Mouse (Mus musculus): ENCODE measurements at regions not wholly inside any gene's neighbourhood (a gene's known extent, or its start where the extent isn't known, plus 50 kb on each side); places are given as distances from the start of the nearest gene placed in this dataset.

DNA sequence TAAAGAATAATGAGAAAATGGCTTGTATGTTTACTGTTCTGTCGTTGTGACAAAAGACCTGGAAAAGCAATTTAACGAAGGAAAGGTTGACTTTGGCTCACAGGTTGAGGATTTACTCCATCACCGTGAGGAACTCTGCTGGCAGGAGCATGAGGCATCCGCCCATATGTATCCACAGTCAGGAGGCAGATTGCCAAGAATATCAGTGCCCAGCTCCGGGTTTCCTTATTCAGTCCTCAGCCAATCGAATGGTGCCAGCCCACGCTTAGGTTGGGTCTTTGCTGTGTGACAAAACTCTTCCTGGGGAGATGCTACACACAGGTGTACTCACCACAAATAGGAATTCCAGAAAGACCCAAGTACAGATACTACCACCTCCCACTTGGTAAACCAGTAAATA, 327.9 kb downstream of the En1 start:
- peaks cover 42% of the 10 kb centered on the region for H3K9me3 ChIP-seq (replicated peaks)
- no peak overlapping the region for H3K4me3 ChIP-seq (ENCODE audit: low read depth, low read length)
- H3K36me3 ChIP-seq (replicated peaks), result no peaks in the 10 kb centered on the region
- ATAC-seq (ENCODE audit: extremely low read depth, insufficient number of reproducible peaks, low FRiP score, poor library complexity, severe bottlenecking) (no peak), DNase-seq (ENCODE audit: low spot score) (no peak)
- no peaks in the 10 kb centered on the region for H3K4me1 ChIP-seq (ENCODE audit: insufficient read depth, low read depth, low read length)
- H3K27me3 ChIP-seq (ENCODE audit: insufficient read depth, low read length), result no peaks in the 10 kb centered on the region
- TF ChIP-seq TAL1 (conservative IDR thresholded peaks at IDR 0.05; ENCODE audit: low read depth, low read length), result no peak
- no peak for TF ChIP-seq POLR2AphosphoS5 (IDR thresholded peaks at IDR 0.05; ENCODE audit: insufficient replicate concordance, low read depth, low read length)
- no peak for TF ChIP-seq GATA1 (IDR thresholded peaks at IDR 0.05; ENCODE audit: borderline replicate concordance, low read length)
- no peak for TF ChIP-seq GATA2 (IDR thresholded peaks at IDR 0.05; ENCODE audit: borderline replicate concordance, low read depth, low read length)
- TF ChIP-seq CTCF (IDR thresholded peaks at IDR 0.05; ENCODE audit: low read depth, low read length), result no peak

GRCm38 (mm10) chr1:120935321-120935720, 333.1 kb downstream of the En1 start:
- no peaks in the 10 kb centered on the region for H3K27me3 ChIP-seq (ENCODE audit: insufficient read depth, low read length)
- DNase-seq (ENCODE audit: low spot score) (no peak), ATAC-seq (ENCODE audit: extremely low read depth, insufficient number of reproducible peaks, low FRiP score, poor library complexity, severe bottlenecking) (no peak)
- no peak overlapping the region for H3K4me3 ChIP-seq (ENCODE audit: low read depth, low read length)
- H3K9me3 ChIP-seq (replicated peaks), result peaks cover 52% of the 10 kb centered on the region
- H3K4me1 ChIP-seq (ENCODE audit: insufficient read depth, low read depth, low read length), result no peaks in the 10 kb centered on the region
- TF ChIP-seq GATA1 (IDR thresholded peaks at IDR 0.05; ENCODE audit: borderline replicate concordance, low read length), result no peak
- no peak for TF ChIP-seq CTCF (IDR thresholded peaks at IDR 0.05; ENCODE audit: low read depth, low read length)
- no peak for TF ChIP-seq GATA2 (IDR thresholded peaks at IDR 0.05; ENCODE audit: borderline replicate concordance, low read depth, low read length)
- TF ChIP-seq TAL1 (conservative IDR thresholded peaks at IDR 0.05; ENCODE audit: low read depth, low read length), result no peak
- no peak for TF ChIP-seq POLR2AphosphoS5 (IDR thresholded peaks at IDR 0.05; ENCODE audit: insufficient replicate concordance, low read depth, low read length)
- H3K36me3 ChIP-seq (replicated peaks), result no peaks in the 10 kb centered on the region

DNA sequence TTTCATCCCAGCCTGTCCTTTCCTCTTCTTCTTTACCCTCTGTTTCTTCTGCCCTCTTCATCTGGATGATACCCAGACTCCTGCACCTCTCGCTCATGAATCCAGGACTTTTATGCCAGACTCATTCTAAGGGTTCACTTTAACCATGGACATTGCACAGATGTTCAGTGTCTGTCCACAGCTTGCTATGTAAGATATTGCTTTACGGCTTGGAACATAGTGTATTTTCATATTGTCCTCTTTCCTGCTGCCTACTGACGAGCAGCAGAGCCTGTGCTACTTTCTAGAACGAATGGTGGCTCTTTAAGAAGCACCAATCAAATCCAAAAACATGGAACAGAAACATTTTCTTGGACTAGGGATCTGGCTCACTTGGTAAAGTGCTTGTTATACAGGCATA, 341.5 kb downstream of the En1 start:
- DNase-seq (ENCODE audit: low spot score), result no peak
- no peak for ATAC-seq (ENCODE audit: extremely low read depth, insufficient number of reproducible peaks, low FRiP score, poor library complexity, severe bottlenecking)

DNA sequence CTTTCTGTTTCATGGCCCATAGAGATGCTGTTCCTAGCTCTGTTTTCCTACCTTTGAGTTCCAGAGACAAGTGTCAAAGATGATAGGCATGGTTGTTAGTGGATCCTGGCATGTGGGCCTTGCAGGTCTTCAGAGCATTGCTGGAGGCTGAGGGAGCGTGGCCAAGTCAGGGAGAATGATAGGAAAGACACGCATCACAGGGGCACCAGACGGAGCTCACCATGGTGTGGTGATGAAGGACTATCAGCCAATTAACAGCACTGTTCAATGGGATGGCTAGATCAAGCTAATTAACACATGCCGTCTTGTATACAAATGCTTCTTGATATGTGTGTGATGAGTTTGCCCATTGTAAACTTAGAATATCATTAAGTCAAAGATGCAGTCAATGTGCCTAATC, 344.1 kb downstream of the En1 start:
- Histone ChIP-seq H3K4me1 (ENCODE audit: insufficient read depth, low read depth, low read length) (no peaks in the 10 kb centered on the region), H3K9me3 (replicated peaks) (peaks cover 41% of the 10 kb centered on the region), H3K36me3 (replicated peaks) (no peaks in the 10 kb centered on the region), H3K4me3 (ENCODE audit: low read depth, low read length) (no peak overlapping the region), H3K27me3 (ENCODE audit: insufficient read depth, low read length) (no peaks in the 10 kb centered on the region)
- no peak for TF ChIP-seq TAL1 (conservative IDR thresholded peaks at IDR 0.05; ENCODE audit: low read depth, low read length)
- no peak for TF ChIP-seq POLR2AphosphoS5 (IDR thresholded peaks at IDR 0.05; ENCODE audit: insufficient replicate concordance, low read depth, low read length)
- no peak for TF ChIP-seq GATA2 (IDR thresholded peaks at IDR 0.05; ENCODE audit: borderline replicate concordance, low read depth, low read length)
- ATAC-seq (ENCODE audit: extremely low read depth, insufficient number of reproducible peaks, low FRiP score, poor library complexity, severe bottlenecking), result no peak
- DNase-seq (ENCODE audit: low spot score), result no peak

More for the DNA sequence above, 341.5 kb downstream of the En1 start:
- TF ChIP-seq GATA2 (IDR thresholded peaks at IDR 0.05; ENCODE audit: borderline replicate concordance, low read depth, low read length) (no peak), CTCF (IDR thresholded peaks at IDR 0.05; ENCODE audit: low read depth, low read length) (no peak), TAL1 (conservative IDR thresholded peaks at IDR 0.05; ENCODE audit: low read depth, low read length) (no peak), POLR2AphosphoS5 (IDR thresholded peaks at IDR 0.05; ENCODE audit: insufficient replicate concordance, low read depth, low read length) (no peak), GATA1 (IDR thresholded peaks at IDR 0.05; ENCODE audit: borderline replicate concordance, low read length) (no peak)
- Histone ChIP-seq H3K4me1 (ENCODE audit: insufficient read depth, low read depth, low read length) (no peaks in the 10 kb centered on the region), H3K4me3 (ENCODE audit: low read depth, low read length) (no peak overlapping the region), H3K27me3 (ENCODE audit: insufficient read depth, low read length) (no peaks in the 10 kb centered on the region), H3K36me3 (replicated peaks) (no peaks in the 10 kb centered on the region), H3K9me3 (replicated peaks) (peaks cover 53% of the 10 kb centered on the region)

GRCm38 (mm10) chr1:120961235-120961634, 359.0 kb downstream of the En1 start:
- Histone ChIP-seq H3K9me3 (replicated peaks) (peaks cover 42% of the 10 kb centered on the region), H3K4me1 (ENCODE audit: insufficient read depth, low read depth, low read length) (no peaks in the 10 kb centered on the region), H3K36me3 (replicated peaks) (no peaks in the 10 kb centered on the region), H3K4me3 (ENCODE audit: low read depth, low read length) (no peak overlapping the region), H3K27me3 (ENCODE audit: insufficient read depth, low read length) (no peaks in the 10 kb centered on the region)
- ATAC-seq (ENCODE audit: extremely low read depth, insufficient number of reproducible peaks, low FRiP score, poor library complexity, severe bottlenecking), result no peak
- TF ChIP-seq GATA2 (IDR thresholded peaks at IDR 0.05; ENCODE audit: borderline replicate concordance, low read depth, low read length) (no peak), CTCF (IDR thresholded peaks at IDR 0.05; ENCODE audit: low read depth, low read length) (no peak), TAL1 (conservative IDR thresholded peaks at IDR 0.05; ENCODE audit: low read depth, low read length) (no peak), POLR2AphosphoS5 (IDR thresholded peaks at IDR 0.05; ENCODE audit: insufficient replicate concordance, low read depth, low read length) (no peak), GATA1 (IDR thresholded peaks at IDR 0.05; ENCODE audit: borderline replicate concordance, low read length) (no peak)
- DNase-seq (ENCODE audit: low spot score), result no peak

DNA sequence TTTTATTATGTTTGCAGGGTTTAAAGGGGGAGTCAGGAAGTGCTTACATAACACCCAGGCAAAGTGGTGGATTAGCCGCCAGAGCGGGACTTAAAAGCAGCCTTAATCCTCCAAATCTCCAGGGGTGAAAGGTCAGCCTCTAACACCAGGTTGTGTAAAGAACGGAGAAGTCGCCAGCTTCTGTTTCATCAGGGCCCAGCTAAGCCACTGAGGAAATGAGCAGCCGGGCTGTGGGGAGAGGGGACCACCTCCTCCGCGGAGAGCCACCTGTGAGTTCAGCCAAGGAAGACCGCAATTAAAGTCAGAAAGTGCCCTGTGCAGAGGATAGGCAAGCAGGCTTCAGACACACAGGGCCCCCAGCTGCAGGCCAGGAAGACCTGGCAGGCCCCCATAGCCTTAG, 359.8 kb downstream of the En1 start:
- Histone ChIP-seq H3K27me3 (ENCODE audit: insufficient read depth, low read length) (no peaks in the 10 kb centered on the region), H3K4me3 (ENCODE audit: low read depth, low read length) (no peak overlapping the region), H3K4me1 (ENCODE audit: insufficient read depth, low read depth, low read length) (no peaks in the 10 kb centered on the region), H3K9me3 (replicated peaks) (peaks cover 46% of the 10 kb centered on the region), H3K36me3 (replicated peaks) (no peaks in the 10 kb centered on the region)
- no peak for ATAC-seq (ENCODE audit: extremely low read depth, insufficient number of reproducible peaks, low FRiP score, poor library complexity, severe bottlenecking)
- TF ChIP-seq CTCF (IDR thresholded peaks at IDR 0.05; ENCODE audit: low read depth, low read length) (no peak), TAL1 (conservative IDR thresholded peaks at IDR 0.05; ENCODE audit: low read depth, low read length) (no peak), GATA1 (IDR thresholded peaks at IDR 0.05; ENCODE audit: borderline replicate concordance, low read length) (no peak), GATA2 (IDR thresholded peaks at IDR 0.05; ENCODE audit: borderline replicate concordance, low read depth, low read length) (no peak), POLR2AphosphoS5 (IDR thresholded peaks at IDR 0.05; ENCODE audit: insufficient replicate concordance, low read depth, low read length) (no peak)
- no peak for DNase-seq (ENCODE audit: low spot score)

Measured in G1E (cell line).